Mouse (Mus musculus) stomach, embryonic 14.5 days (tissue): ENCODE measurements around the gene Crb2. TPM values are rescaled to one million over a fixed set of nuclear protein-coding genes. Genes with fewer than 3 reads are reported as not detected.

ENCODE experiments used
- ATAC-seq: fragments of 200-750 bp; cut with Nextera tagmentation; 2 replicates; pipeline ENCODE4 v1.8.0; 2017; ENCODE audit warnings: low read depth, moderate TSS enrichment; ENCODE audit not compliant: insufficient number of reproducible peaks, insufficient read depth, low FRiP score
- H3K27ac ChIP-seq: fragments of 300-500 bp; sonication (generic); 2 replicates; pipeline ENCODE4 v1.5.1; 2014; ENCODE audit warnings: mild to moderate bottlenecking, low read length, moderate library complexity, mixed read lengths
- H3K27me3 ChIP-seq: fragments of 300-500 bp; sonication (generic); 2 replicates; pipeline ENCODE4 v1.6.1; 2014; ENCODE audit warnings: low read length, control low read depth, mixed read lengths; ENCODE audit not compliant: control insufficient read depth, insufficient read depth
- H3K36me3 ChIP-seq: fragments of 300-500 bp; sonication (generic); 2 replicates; pipeline ENCODE4 v1.6.1; 2014; ENCODE audit warnings: mild to moderate bottlenecking, control low read depth, low read length, moderate library complexity, mixed read lengths; ENCODE audit not compliant: control insufficient read depth, insufficient read depth
- H3K4me1 ChIP-seq: fragments of 300-500 bp; sonication (generic); 2 replicates; pipeline ENCODE4 v1.6.1; 2014; ENCODE audit warnings: low read length, control low read depth, mixed read lengths; ENCODE audit not compliant: control insufficient read depth, insufficient read depth
- H3K4me2 ChIP-seq: fragments of 300-500 bp; sonication (generic); replicated peaks from 2 replicates; pipeline ENCODE4 v1.6.1; 2014; ENCODE audit warnings: low read depth, low read length, control low read depth
- H3K4me3 ChIP-seq: fragments of 300-500 bp; sonication (generic); 2 replicates; pipeline ENCODE4 v1.5.1; 2014; ENCODE audit warnings: low read depth, low read length, control low read depth
- H3K9ac ChIP-seq: fragments of 300-500 bp; sonication (generic); replicated peaks from 2 replicates; pipeline ENCODE4 v1.6.1; 2014; ENCODE audit warnings: low read depth, mild to moderate bottlenecking, control low read depth, low read length, moderate library complexity, mixed read lengths
- H3K9me3 ChIP-seq: fragments of 300-500 bp; sonication (generic); 2 replicates; pipeline ENCODE4 v1.6.1; 2016; ENCODE audit warnings: low read depth, low read length, control low read depth; ENCODE audit not compliant: control insufficient read depth
- WGBS: fragments of 180-500 bp; shearing (Covaris S2); extraction: QIAGEN DNeasy Blood & Tissue Kit; methylation state at CpG from one replicate; pipeline ENCODE4 v1.1.7; 2014; 5-methylcytosine and 5-hydroxymethylcytosine counted together
- polyA plus RNA-seq: library from polyadenylated mRNA; unstranded; fragments of >200 nt; fragmentation: Nextera tagmentation; extraction: Ambion mirVana; gene quantifications from 2 replicates; pipeline ENCODE4 v1.2.1, GENCODE M21; 2014

The Crb2 gene
- polyA plus RNA-seq, 1 experiment from 2014 or later = 2.4 TPM

DNA sequence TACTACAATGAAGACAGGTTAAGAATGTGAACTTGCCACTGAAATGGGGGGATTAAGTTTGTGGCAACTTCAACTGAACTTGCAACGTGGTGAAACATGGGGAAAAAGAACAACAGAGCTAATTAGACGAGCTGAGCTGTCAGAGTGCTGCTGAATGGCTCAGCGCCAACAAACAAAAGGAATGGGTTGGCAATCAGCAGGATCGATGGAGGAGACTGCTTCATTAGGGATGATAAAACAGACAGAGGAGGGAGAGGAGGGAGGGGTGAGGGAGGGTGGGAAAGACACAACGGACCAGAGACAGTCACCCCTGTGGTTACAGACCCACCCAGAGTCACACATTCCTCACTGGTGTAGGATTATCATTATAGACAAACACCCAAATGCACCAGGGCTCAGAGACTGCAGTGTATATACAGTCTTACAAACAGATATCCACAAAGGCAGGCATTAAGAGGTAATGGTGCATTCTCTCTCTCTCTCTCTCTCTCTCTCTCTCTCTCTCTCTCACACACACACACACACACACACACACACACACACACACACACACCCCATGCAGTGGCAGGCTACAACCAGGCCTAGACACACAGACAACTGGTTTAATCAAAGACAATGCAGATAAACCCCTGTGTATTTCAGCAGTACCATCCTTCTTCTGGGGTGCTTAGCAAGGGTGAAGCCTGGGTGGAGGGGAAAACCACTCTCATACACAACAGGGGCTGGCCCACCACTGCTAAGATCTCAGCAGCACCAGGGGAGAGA lies 42.9 kb downstream of the Crb2 start:
- no peak overlapping the region for H3K4me2 ChIP-seq
- 18% methylated on average over 5 of the region's 5 CpGs for WGBS
- no peaks in the 10 kb centered on the region for H3K4me1 ChIP-seq
- H3K9me3 ChIP-seq = no peaks in the 10 kb centered on the region
- H3K27ac ChIP-seq = no peak overlapping the region
- no peak overlapping the region for H3K9ac ChIP-seq
- no peak overlapping the region for H3K4me3 ChIP-seq
- H3K27me3 ChIP-seq = no peaks in the 10 kb centered on the region
- H3K36me3 ChIP-seq = no peaks in the 10 kb centered on the region
- ATAC-seq = no peak

DNA sequence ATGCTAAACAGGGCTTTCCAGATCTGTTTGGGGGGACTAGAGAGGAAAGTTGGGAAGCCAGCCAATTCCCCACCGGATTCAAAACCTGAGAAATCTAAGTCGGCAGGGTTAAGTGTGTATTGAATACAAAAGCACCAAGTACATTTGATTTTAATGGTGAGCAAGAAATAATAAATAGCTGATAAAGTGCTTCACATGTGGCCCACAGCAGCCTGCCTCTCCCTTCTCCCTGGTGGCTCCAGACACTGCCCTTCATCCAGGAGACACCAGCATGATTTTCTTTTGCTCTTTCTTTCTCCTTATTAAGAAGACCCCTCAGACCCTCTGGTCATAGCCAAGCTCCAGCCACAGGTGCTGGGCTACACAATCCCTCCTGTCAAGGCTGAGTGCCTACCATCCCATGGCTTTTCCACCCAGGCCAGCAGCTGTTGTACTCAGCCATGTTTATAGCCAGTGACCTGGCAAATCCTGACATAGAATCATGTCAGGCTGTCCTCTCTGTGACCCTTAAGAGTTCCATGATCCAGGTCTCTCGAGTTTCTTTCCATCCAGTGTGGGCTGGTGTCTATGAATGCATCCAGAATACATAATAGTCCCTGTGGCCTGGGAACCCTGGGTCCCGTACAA lies 43.6 kb downstream of the Crb2 start:
- 53% methylated on average over 4 of the region's 4 CpGs for WGBS
- Histone ChIP-seq H3K4me3 (no peak overlapping the region), H3K9ac (no peak overlapping the region), H3K4me1 (no peaks in the 10 kb centered on the region), H3K27ac (no peak overlapping the region), H3K9me3 (no peaks in the 10 kb centered on the region), H3K27me3 (no peaks in the 10 kb centered on the region), H3K36me3 (no peaks in the 10 kb centered on the region), H3K4me2 (no peak overlapping the region)
- ATAC-seq = no peak

DNA sequence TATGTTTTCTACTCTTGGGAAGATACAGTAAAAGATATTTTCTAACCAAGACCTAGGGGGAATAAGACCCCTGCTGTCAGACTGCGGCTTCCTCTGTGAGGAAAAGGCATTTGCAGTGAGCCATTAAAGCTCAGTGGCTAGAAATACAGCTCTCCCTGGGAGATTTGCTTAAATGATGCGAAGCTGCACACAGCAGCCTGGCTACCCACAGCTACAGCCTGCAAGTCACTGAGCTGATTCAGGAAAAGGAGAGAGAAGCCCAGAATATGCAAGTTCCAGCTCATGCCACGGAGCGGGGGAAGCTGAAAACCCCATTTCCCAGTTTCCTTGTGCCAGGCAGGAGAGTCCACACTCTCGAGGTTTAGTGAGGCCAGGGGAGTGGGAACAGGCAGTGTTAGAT lies 46.1 kb downstream of the Crb2 start:
- no peaks in the 10 kb centered on the region for H3K36me3 ChIP-seq
- no peak overlapping the region for H3K9ac ChIP-seq
- no peaks in the 10 kb centered on the region for H3K4me1 ChIP-seq
- H3K27ac ChIP-seq = no peak overlapping the region
- H3K4me3 ChIP-seq = no peak overlapping the region
- H3K27me3 ChIP-seq = no peaks in the 10 kb centered on the region
- no peak for ATAC-seq
- WGBS = 78% methylated on average over 5 of the region's 5 CpGs
- H3K9me3 ChIP-seq = no peaks in the 10 kb centered on the region
- no peak overlapping the region for H3K4me2 ChIP-seq

DNA sequence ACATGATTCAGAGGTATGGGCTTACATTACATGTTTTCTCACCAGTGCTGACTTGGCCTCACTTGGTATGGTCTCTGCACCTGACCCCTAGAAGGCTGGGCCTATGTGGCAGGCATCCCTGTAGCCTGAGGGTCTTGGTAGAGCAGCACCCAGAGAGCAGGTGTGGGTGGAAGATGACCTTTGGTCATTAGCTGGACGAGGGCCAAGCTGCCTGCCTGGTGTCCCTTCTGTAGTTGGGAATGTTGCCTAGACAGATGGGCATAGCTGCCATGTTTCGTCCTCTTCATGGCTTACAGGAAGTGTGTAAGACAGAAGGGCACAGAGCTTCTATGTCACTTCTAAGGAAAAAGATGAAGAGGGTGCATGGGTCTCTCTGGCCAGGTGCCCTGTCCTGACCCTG lies 47.8 kb downstream of the Crb2 start:
- Histone ChIP-seq H3K9me3 (no peaks in the 10 kb centered on the region), H3K4me2 (no peak overlapping the region), H3K27me3 (no peaks in the 10 kb centered on the region), H3K9ac (no peak overlapping the region), H3K36me3 (no peaks in the 10 kb centered on the region), H3K4me3 (no peak overlapping the region), H3K4me1 (no peaks in the 10 kb centered on the region), H3K27ac (no peak overlapping the region)
- ATAC-seq = no peak
- 66% methylated on average over 2 of the region's 2 CpGs for WGBS

DNA sequence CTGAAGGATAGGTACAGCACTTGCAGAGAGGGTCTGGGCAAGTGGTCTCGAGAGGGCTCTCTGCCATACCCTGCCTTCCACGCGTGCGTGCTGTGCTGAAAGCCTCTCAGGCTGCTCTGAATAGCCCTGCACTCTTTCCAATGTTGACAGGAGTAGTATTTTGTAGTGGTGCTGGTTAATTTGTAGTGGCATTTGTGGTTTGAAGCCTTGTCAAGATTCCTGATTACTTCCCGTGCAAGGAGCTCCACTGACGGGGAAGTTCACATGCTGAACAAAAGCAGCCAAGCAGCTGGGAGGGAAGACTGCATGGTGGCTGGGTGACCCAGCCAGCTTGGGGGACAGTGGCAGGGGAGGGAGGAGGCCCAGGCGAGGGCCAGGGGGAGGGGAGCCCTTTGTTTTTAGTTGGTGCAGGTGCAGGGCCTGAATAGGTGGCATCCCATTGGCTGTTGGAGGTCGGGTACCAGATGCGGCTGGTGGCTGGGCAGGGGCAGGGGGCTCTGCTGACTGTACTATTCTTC lies 53.8 kb downstream of the Crb2 start:
- H3K4me2 ChIP-seq = no peak overlapping the region
- no peak overlapping the region for H3K9ac ChIP-seq
- H3K27ac ChIP-seq = no peak overlapping the region
- H3K9me3 ChIP-seq = no peaks in the 10 kb centered on the region
- WGBS = 50% methylated on average over 9 of the region's 9 CpGs
- H3K4me3 ChIP-seq = no peak overlapping the region
- no peaks in the 10 kb centered on the region for H3K27me3 ChIP-seq
- no peak for ATAC-seq
- H3K36me3 ChIP-seq = no peaks in the 10 kb centered on the region
- no peaks in the 10 kb centered on the region for H3K4me1 ChIP-seq

DNA sequence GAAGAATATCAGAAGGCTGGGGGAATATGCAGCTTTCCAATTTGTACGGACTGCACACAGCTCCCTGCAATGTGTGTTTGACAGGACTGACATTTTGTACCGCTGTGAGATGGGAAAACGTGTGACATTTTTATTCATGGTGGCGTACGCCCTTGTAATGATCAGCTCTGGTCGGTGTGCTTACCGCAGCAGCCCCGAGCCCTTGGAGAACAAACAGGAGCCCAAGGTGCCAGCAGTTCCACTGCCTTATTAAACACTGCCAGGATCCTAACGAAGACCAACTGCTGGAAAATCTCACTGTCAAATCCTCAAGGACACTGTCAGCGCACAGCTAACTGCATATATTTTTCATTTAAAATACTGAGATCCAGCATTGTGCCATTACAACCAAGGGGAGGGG lies 56.2 kb downstream of the Crb2 start:
- no peak for ATAC-seq
- no peaks in the 10 kb centered on the region for H3K4me1 ChIP-seq
- H3K9me3 ChIP-seq = no peaks in the 10 kb centered on the region
- no peak overlapping the region for H3K4me2 ChIP-seq
- no peak overlapping the region for H3K4me3 ChIP-seq
- no peak overlapping the region for H3K9ac ChIP-seq
- WGBS = 67% methylated on average over 10 of the region's 10 CpGs
- no peak overlapping the region for H3K27ac ChIP-seq
- H3K27me3 ChIP-seq = no peaks in the 10 kb centered on the region
- H3K36me3 ChIP-seq = no peaks in the 10 kb centered on the region

DNA sequence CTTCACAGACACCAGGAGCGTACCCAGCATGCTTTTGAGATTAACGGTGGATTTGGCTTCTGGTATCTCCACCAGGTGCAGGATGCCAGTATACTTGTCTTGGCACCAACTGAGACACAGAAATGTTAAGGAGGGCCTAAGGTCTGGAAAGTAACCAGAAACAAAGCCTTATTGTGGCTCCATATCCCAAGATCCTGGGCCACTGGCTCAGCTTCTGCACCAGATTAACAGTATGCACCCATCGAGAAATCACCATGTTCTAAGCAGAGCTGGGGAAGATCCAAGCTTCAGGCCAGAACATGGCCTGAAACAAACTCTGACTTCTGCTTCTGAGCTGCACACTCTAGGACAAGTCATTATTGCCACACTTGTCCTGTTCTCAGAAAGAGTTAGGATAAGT lies 60.9 kb downstream of the Crb2 start:
- no peak overlapping the region for H3K9ac ChIP-seq
- no peak overlapping the region for H3K4me2 ChIP-seq
- H3K36me3 ChIP-seq = no peaks in the 10 kb centered on the region
- H3K27me3 ChIP-seq = no peaks in the 10 kb centered on the region
- H3K4me3 ChIP-seq = no peak overlapping the region
- whole genome bisulfite sequencing = 96% methylated on average over 3 of the region's 3 CpGs
- no peaks in the 10 kb centered on the region for H3K9me3 ChIP-seq
- H3K4me1 ChIP-seq = 0 out of 2 replicates have a peak, but pooled peaks cover 1% of the 10 kb centered on the region
- H3K27ac ChIP-seq = no peak overlapping the region
- no peak for ATAC-seq

DNA sequence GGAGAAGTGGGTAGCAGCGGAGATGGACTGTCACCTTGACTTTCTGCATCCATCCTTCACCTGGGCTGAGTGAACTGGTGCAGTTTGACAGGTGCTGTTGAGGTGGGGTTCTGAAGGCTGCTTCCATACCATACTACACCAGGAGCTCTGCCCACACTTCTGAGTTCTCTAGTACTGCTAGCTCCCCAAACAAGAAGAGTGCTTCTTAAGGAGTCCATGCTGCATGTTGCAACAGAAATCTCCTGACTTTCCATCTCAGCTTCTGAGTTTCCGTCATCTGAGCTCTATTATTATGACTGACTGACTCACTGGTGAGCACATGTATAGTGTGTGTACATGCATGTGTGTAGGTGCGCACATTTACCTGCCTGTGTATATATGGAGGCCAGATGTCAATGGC lies 61.5 kb downstream of the Crb2 start:
- no peak for ATAC-seq
- Histone ChIP-seq H3K27me3 (no peaks in the 10 kb centered on the region), H3K9me3 (no peaks in the 10 kb centered on the region), H3K4me1 (peaks cover 7% of the 10 kb centered on the region; the same call in 1 of the 2 replicates), H3K36me3 (no peaks in the 10 kb centered on the region), H3K4me3 (no peak overlapping the region), H3K9ac (no peak overlapping the region), H3K27ac (no peak overlapping the region), H3K4me2 (no peak overlapping the region)
- 90% methylated on average over 3 of the region's 3 CpGs for WGBS
